Mouse (Mus musculus): Measurements from ENCODE around the gene Sult2b1.

DNA sequence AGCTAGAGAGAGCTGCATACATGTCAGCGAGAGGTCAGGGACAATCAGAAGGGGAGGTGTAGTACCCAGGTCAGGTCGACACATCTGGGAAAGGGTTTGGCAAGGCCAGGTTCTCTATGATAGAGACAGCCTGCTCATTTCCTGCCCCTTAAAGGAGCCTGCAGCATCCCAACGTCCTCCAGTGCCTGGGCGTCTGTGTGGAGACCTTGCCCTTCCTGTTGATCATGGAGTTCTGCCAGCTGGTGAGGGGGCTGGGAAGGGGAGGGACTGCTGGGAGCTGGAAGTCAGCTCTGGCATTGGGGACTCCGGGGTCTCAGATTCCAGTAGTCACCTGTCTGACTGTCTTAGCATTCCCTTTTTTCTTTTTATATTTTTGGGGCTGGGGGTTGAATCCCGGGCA, 6.3 kb upstream of the Sult2b1 start:
- no peak for TF ChIP-seq EP300 (IDR thresholded peaks at IDR 0.05; ENCODE audit: low read depth)
- TF ChIP-seq CTCF (IDR thresholded peaks at IDR 0.05; ENCODE audit: low read depth): no peak

Data from heart, postnatal 0 days (tissue).